Mouse (Mus musculus) gastrocnemius, postnatal 14 days (tissue): ENCODE measurements around the gene Dagla. TPM values are rescaled to one million over a fixed set of nuclear protein-coding genes. Genes with fewer than 3 reads are reported as not detected.

Source experiments
- DNase-seq: peaks from one replicate; pipeline ENCODE4 v3.0.0; 2021; ENCODE audit warnings: mixed read lengths
- intact Hi-C: fragments of 180-260 bp; cut with DNase I; formaldehyde crosslinking; loops from one replicate; pipeline ENCODE4 v1.15.1; 2025; ENCODE audit warnings: low total_unique reads
- total RNA-seq, 2 experiments: library from RNA; stranded (reverse); gene quantifications; 2 replicates each; pipeline ENCODE4 v1.2.3; 2021

Gene Dagla
- total RNA-seq, 2 experiments from 2014 or later = 6.3 to 7.3 TPM

DNA sequence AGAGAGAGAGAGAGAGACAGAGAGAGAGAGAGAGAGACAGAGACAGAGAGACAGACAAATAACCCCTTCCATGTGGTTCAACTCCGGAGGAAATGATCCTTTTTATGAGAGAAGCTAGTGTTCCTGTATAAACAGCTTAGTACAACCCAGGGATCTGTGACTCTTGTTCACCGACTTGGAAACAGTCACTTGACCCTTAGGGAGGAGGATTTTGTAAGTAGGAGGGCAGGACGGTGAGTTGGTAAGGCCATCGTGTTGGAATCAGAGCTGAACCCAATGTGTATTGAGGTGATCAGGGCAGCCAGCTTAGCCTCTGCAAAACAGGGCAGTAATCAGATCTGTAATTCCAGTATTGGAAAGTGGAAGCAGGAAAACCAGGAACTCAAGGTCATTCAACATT lies 12.3 kb upstream of the Dagla start:
- DNase-seq = no peak
- intact Hi-C loops = no loop called here

DNA sequence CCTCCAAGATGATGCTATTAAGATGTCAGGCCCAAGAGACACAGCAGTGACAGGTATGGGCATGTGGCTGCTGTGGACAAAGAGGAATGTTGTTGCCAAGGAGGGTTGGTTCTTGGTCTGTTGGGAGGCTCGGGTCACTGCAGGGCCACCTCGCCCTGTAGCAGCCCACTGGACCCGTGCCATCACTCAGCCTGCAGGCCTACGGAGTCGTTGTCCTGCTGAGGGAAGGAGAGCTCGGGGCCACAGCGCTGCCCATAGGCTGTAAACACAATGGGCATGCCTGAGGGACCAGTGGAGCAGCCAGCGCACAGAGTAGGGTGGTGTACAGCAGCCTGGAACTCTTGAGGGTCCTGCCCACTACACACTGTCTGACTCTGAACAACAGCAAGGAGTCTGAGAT lies 7.4 kb upstream of the Dagla start:
- no peak for DNase-seq

DNA sequence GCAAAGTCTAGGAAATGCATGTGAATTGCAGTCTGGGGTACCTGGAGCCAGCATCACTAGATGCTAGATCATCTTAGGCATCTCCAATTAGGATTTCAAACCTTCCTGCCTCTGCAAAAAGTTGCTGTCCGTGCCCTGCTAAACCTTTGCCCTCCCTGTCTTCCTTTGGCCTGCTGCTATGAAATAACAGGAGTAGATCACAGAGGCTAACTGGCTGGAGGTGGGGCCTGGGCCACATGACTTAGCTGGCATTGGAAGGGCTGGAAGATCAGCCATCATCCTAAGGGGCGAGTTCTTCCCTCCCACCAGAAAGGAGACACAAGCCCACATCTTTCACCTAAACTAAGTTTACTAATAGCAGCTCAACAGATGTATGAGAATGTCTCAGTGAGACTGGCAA lies 4.3 kb upstream of the Dagla start:
- intact Hi-C loops = no loop called here
- DNase-seq = no peak

More for the DNA sequence above, 7.4 kb upstream of the Dagla start:
- intact Hi-C loops = no loop called here

DNA sequence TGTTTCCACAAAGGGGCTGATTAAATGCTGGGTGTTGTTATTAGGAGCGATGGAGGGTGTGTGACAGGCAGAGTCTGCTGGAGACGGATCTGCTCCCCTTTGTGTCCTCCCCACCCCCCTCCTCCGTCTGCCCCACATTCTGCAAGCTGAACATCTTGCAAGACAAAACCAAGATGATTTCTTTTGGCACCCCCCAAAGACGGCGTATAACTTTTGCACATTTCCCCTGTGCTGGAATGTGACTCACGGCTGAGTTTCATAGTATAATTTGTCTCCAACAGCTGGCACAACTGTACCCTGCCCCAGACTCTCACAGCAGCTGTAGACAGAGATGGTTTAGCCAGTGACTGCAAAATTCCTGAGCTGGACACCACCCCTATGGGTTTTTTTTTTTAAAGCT lies 3.3 kb upstream of the Dagla start:
- DNase-seq = no peak
- intact Hi-C loops = no loop called here

DNA sequence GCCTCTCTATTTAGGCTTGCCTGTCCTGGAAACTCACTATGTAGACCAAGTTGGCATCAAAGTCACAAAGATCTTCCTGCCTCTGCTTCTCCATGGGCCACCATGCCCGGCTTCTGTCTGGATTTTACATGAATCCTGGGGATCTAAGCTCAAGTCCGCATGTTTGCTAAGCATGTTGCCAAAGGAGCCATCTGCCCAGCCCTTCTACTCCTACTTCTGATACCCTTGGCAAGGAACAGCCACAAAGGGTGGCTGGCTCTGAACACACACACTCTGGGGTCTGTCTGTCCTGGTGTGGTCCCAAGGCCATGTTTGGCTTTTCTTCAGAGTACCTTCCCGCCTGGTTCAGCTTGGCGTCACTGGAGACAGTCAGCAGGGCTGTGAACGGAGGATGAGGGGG lies 2.7 kb upstream of the Dagla start:
- intact Hi-C loops = no loop called here
- DNase-seq = no peak

DNA sequence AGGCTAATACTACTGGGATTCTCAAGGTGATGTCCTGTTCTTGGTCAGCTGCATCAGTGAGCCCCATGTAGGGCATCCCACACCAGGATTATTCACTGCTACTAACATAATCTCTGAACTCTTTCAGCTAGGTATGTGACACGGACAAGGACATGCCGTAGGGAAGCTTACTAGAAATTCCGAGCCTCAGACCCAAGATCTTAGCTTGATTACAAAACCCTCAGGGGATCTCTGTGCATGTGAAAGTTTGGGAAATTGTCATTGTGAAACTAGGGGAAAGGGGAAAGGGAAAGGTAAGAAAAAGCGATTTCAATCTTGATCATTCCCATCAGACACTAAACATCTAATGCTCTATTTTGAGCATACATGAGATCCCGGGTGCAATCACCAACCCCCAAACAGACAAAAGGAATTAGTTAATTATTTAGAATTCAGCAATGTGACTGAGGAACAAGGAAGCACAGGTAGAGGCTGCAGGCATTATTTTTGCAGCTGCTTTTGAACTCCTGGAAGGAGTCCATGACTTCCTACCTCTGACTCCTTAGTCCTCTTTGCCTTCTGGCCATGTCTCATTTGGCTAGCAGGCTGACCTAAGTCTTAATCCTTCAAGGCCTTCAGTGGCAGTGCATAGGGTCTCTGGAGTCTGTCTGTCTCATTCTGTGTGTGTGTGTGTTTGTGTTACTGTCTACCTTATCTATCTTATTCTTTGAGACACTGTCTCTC lies 2.0 kb upstream of the Dagla start:
- no peak for DNase-seq
- intact Hi-C loops = no loop called here

DNA sequence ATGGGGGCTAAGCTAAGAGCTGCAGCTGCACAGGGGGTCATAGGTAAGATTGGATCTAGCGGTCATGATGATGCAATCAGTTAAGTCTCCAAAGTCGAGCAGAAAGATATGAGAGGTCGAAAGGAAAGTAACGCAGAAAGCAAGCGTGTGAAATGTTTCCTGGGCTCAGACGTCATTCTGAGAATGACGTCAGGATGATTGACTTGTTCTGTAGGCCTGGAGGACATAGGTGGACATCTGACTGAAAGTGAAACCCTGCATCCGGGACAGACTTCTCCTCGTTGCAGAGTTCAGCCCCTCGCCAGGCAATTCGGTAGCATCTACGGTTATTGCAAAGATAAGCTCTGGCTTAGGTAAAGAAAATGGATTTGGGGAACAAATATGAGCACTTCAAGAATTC lies 963 bp upstream of the Dagla start:
- DNase-seq = no peak
- intact Hi-C loops = loop anchor here (2.0 kb wide), 1 partner anchor 39 kb away; no protein-coding TSS in a partner anchor

DNA sequence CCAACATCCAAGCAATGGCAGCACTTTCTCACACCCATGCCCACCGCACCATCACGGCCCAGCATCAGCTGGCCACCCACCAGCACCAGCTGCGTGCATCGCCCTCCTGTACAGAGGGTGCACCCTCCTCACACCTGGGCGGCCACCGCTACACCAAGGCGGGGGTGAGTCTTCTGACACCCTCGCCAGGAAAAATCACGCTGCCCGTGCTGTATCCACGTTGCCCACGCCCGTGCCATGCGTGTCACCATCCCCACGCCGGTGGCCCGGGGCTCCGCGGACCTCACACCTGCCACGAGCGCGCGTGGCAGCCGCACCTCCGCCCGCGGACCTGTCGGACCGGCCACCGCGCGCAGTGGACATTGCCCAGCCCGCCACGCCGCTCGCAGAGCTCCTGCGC lies 282 bp downstream of the Dagla start:
- intact Hi-C loops = loop anchor here (2.0 kb wide), 1 partner anchor 38 kb away; no protein-coding TSS in a partner anchor
- no peak for DNase-seq

DNA sequence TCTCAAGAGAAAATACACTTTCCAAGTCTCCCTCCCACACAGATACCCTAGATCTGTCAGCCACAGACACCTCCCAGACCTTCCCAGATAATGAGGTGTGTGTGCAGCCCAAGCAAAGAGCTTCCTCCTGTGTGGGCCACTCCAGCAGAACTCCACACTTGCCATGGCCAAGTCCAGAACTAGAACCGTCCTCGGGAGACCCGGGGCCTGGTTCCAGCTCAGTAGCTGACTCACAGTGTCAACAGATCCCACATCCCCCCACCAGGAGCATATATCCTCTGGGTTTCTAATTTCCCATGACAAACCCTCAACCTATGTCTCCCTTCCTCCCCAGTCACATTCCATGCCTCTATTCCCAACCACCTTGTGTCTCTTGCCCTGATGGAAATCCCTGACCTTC lies 1.8 kb downstream of the Dagla start:
- DNase-seq = no peak
- intact Hi-C loops = no loop called here

DNA sequence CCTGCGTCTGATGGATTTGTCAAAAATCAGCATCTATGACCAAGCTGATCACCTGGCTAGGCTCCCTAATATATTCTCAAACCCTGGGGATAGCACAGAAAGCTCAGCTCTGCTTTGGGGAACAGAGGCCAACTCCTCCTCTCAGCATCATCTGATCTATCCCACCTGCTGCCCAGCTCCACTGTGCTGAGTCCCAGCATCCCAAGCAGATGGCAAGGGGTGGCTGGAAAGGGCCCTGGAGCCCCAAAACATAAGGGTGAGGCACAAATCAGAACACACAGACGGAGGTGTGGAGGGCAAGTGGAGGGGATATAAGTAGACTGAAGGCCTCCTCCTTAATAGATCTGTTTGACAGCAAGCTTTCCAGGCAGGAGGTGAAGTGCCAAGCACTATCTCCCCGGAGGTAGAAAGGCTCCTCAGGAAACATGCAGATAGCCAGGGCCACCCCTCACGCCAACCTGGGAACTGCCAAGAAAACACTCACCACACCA lies 2.8 kb downstream of the Dagla start:
- no peak for DNase-seq
- intact Hi-C loops = no loop called here

DNA sequence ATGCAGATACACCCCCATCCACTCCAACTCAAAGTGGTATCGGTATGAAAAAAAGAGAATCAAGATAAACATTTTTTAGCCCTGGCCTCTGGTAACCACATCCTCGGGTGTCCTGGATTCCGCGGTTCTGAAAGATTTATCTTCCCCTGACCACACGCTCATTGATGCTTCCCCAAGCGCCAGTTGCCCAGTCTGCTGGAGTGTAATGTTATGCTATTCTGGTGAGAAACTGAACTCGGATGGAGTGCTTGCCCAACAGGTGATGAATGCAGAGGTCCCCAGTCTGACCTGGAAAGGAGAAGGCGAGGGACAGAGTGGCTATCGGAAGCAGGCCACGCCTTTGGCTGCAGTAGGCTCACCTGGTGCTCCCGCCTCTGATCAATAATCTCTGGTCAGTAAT lies 3.4 kb downstream of the Dagla start:
- intact Hi-C loops = no loop called here
- DNase-seq = no peak

DNA sequence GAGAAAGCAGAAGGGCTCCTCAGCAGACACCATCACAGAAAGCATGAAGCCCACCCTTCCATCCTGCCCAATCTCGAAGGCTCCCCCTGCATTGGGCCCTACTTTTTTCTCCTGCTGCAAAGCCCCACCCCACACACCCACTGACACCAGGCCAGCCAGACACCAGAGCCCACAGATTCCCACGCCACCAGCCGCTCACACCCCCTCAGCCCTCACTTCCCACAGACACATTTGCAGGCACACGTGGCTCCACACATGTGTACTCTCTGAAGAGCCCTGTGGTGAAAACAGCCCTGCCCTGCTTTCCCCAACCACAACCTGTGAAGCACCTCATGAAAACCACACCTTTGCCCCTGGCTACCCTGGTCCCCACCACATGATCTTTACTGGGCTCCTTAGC lies 3.9 kb downstream of the Dagla start:
- no peak for DNase-seq
- intact Hi-C loops = no loop called here

DNA sequence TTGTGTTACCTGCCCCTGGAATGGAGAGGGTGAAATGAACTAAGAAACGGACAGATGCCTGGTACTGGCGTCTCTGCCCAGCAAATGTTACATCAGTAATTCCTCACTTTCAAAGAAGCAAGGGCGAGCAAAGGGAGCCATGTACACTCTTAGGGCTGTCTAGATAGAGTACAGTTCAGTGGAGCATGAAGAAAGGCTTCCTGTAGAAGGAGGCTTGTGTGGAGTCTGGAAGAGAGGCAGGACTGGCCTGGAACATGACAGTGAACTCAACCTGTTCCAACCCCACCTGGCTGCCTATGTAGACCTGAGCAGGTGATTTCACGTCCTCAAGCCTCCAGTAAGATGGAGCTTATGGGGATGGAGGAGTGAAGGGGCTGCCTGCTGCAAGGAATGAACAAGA lies 6.4 kb downstream of the Dagla start:
- DNase-seq = no peak
- intact Hi-C loops = no loop called here

DNA sequence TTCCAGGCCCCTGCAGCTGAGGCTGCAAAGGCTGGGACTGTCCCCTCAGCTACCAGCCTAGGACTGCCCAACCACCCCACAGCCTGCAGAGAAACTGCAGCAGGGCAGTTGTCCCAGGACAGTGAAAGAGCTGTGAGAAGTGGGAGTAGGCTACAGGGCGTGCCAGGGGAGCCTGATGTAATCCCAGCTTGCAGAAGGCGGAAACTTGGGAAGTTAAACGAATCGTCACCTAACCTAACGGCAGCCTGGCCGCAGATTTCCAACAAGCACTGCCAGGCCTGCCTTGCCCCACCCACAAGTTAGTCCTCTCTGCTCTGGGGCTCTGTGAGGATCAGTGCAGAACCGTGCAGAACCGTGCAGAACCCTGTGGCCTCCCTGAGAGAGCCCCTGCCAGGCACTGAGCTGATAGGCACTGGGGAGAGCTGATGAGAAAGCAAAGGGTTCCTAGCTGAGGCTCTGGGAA lies 7.6 kb downstream of the Dagla start:
- intact Hi-C loops = no loop called here
- DNase-seq = peak; percentile 82

DNA sequence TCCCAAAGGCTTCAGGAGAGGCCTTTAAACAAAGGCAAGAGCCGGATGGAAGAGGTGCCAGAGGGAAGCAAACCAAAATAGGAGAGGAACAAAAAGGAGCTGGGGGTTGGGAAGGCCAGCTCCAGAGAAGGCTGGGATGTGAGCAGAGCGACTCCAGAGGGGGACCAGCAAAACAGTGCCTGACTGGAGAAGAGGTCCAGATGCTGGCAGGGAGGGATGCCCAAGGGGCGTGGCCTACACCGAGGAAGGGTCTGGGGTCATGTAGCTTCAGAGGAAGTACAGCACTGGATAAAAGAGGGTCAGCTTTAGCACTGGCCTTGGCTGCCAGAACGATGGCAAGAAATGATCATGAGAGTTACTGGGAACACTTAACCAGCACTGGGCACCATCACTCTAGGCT lies 8.4 kb downstream of the Dagla start:
- intact Hi-C loops = no loop called here
- DNase-seq = no peak

DNA sequence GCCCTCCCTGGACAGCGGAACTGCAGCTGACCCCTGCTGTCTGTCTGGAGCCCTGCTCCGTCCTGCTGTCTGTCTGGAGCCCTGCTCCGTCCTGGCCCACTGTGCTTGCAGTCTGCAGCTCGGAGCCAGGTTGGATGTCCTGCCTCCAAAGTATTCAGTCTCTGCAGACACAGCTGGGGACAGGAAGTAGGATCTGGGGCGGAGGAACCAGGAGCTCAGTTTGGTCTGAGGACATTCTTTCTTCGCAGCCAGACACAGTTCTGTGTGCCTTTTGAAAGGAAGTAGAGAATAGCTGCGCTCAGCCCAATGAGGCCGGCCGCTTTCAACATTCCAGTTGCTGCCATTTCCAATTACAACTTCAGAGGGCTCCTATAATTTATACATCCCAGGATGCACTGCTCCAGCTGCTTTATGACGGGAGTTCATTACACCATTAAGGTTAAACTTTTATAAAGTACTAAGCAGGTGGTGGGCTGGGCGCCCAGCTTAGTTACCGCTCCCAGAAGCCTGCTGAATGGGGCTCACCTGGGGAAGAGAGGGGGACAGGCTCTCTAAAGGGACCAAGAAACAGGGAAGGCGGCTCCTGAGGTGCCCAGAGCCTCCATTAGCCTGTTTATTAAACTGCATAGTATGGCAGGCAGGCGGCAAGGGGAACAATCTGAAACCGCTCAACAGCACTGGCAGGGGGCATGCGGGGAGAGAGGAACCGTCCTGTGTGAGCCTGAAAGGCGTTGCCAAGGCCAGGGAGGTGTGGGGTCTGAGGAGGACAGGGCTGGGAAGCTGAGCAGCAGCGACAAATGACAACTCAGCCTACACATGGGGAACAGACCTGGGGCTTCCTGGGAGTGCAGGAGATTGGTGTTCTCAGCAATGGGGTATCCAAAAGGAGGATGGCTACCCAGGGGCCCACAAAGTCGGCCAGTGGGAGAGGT lies 9.8 kb downstream of the Dagla start:
- peak; percentile 59 for DNase-seq
- intact Hi-C loops = no loop called here

DNA sequence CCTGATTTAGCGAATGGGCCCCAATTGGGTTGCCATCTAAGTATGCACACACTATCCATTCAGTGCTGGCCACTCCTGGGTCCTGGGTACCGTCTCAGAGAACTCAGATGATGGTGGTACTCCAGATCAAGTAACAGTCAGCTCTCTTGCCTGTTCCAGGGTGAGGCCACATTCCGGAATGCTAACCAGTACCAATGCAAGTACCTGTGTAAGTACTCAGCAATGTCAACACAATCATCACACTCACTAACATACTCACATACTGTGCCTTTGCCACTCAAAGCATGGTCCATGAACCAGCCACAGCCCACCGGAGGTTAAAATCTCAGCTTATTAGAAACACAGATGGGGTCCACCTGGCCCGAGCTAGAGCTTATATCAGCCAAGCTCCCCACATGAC lies 10.7 kb downstream of the Dagla start:
- DNase-seq = no peak
- intact Hi-C loops = no loop called here

DNA sequence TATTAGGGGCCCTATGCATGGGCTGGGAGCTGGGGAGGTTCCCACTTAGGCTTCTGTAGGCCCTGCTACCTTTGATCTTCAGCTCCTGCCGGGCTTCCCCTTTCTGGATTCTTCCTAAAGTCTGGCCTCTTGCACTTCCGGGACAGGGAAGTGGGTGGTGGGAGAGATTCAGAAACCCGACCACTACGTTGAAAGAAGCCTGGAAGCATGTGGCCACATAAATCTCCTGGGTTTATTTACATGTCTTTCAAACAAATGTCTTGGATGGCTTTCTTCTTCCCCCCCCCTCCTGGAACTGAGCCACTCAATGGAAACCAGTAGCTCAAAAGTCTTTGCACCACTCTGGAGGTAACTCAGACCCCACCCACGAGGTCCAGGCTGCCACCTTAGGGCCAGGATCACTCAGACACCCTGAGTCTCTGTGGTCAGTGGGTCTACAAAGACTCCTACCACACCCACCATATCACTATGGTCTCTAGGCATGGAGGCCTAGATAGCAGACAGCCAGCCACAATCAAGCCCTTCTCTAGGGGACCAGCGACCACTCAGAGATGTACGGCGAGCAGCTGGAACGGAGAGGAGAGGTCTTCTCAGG lies 12.7 kb downstream of the Dagla start:
- intact Hi-C loops = no loop called here
- DNase-seq = no peak

DNA sequence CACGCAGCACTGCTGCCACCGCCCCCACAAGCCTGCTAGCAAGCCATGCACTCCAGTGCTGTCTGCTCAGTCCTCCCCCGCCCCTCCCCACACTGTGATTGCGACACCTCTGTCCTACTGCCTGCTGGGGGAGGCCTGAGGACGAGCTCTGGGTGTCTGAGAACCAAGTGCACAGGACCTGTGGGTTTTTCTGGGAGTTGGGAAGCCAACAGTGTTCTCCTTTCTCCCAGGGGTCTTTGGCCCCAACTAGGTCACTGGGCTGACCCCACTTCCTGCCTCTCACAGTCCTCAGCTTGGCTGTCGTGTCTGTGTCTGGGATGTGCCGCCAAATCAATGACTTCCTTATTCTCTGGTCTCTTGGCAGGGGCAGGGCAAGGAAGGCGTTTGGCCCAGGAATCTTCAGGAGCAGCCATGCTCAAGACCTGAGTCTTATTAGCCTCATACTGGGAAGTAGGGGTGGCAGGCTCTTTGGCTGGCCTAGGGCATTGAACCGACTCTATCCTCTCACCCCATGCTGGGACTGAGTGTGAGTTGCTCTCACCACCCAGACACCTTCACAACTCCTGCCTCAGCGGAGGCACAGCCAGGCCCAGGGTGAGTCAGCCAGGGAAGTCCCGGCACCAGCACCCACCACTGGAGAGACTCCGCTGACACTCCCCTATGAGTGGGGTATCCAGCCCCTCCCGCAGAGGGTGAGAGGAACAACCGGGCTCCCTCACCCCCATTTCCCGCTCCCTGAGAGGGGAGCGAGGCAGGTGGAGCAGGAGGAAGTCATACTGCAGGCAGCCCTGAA lies 14.3 kb downstream of the Dagla start:
- peak; percentile 67 for DNase-seq
- intact Hi-C loops = no loop called here
